Mouse (Mus musculus) thymus, postnatal 0 days (tissue): ENCODE results near the gene Arap2. TPM values are rescaled to one million over a fixed set of nuclear protein-coding genes. Genes with fewer than 3 reads are reported as not detected.
"Not testable (repeated sequence)": the region's sequence is repeated elsewhere in the genome, so short reads cannot be mapped to it uniquely, and the experiment has no call there.

Source experiments
- DNase-seq: peaks from one replicate; pipeline ENCODE4 v3.0.0-alpha.2; 2015; ENCODE audit warnings: low spot score
- polyA plus RNA-seq: library from polyadenylated mRNA; unstranded; fragments of >200 nt; fragmentation: Nextera tagmentation; extraction: Ambion mirVana; gene quantifications from 2 replicates; pipeline ENCODE4 v1.2.1, GENCODE M21; 2015

The Arap2 gene
- polyA plus RNA-seq, 1 experiment from 2014 or later, result 45.0 TPM

GRCm38 (mm10) chr5:62743220-62743922, 22.6 kb downstream of the Arap2 start:
- DNase-seq, result no peak

- no peak for DNase-seq
These were observed 26.2 kb downstream of the Arap2 start for GRCm38 (mm10) chr5:62739451-62740415.

GRCm38 (mm10) chr5:62730573-62730972, 35.4 kb downstream of the Arap2 start:
- DNase-seq, result not testable (repeated sequence)

- DNase-seq, result no peak
These were observed 40.4 kb downstream of the Arap2 start for GRCm38 (mm10) chr5:62725551-62725950.

GRCm38 (mm10) chr5:62723261-62724105, 42.5 kb downstream of the Arap2 start:
- DNase-seq, result no peak

- DNase-seq, result no peak
These were observed 49.5 kb downstream of the Arap2 start for GRCm38 (mm10) chr5:62716468-62716867.

- DNase-seq, result no peak
These were observed 50.0 kb downstream of the Arap2 start for GRCm38 (mm10) chr5:62715977-62716376.

- peak; percentile 11 for DNase-seq
These were observed 50.5 kb downstream of the Arap2 start for GRCm38 (mm10) chr5:62715436-62715835.

- DNase-seq, result no peak
These were observed 55.0 kb downstream of the Arap2 start for GRCm38 (mm10) chr5:62710955-62711354.

GRCm38 (mm10) chr5:62706900-62707299, 59.1 kb downstream of the Arap2 start:
- no peak for DNase-seq

- no peak for DNase-seq
These were observed 76.0 kb downstream of the Arap2 start for GRCm38 (mm10) chr5:62689965-62690364.

GRCm38 (mm10) chr5:62683751-62684150, 82.2 kb downstream of the Arap2 start:
- no peak for DNase-seq

GRCm38 (mm10) chr5:62683207-62683606, 82.8 kb downstream of the Arap2 start:
- DNase-seq, result no peak

- no peak for DNase-seq
These were observed 88.6 kb downstream of the Arap2 start for GRCm38 (mm10) chr5:62677390-62677789.

- DNase-seq, result no peak
These were observed 93.1 kb downstream of the Arap2 start for GRCm38 (mm10) chr5:62672736-62673436.

- DNase-seq, result no peak
These were observed 100.6 kb downstream of the Arap2 start for GRCm38 (mm10) chr5:62665329-62665728.

GRCm38 (mm10) chr5:62664847-62665246, 101.1 kb downstream of the Arap2 start:
- DNase-seq, result no peak

GRCm38 (mm10) chr5:62663206-62663605, 102.8 kb downstream of the Arap2 start:
- DNase-seq, result no peak

GRCm38 (mm10) chr5:62653924-62654323, 112.0 kb downstream of the Arap2 start:
- no peak for DNase-seq

GRCm38 (mm10) chr5:62642330-62642729, 123.6 kb downstream of the Arap2 start:
- no peak for DNase-seq

- DNase-seq, result no peak
These were observed 125.5 kb downstream of the Arap2 start for GRCm38 (mm10) chr5:62640501-62640900.
